Mouse (Mus musculus) mouse trophoblast stem cell (cell line): ENCODE results near the gene Atn1.

Source experiments
- in situ Hi-C, 2 experiments: fragments of 300-500 bp; cut with MseI, MboI; formaldehyde crosslinking; loops; 2 replicates in 1 of 2; 3 replicates in 1 of 2; pipeline ENCODE4 v1.15.1; 2025

The Atn1 gene

GRCm38 (mm10) chr6:124740888-124741761, 15.2 kb downstream of the Atn1 start, which contains the start of gene Grcc10:
Gene Grcc10 (minus strand): TSS chr6:124741374.
- in situ Hi-C loops = no loop called here

GRCm38 (mm10) chr6:124740211-124740887, 16.0 kb downstream of the Atn1 start:
- in situ Hi-C loops = no loop called here

GRCm38 (mm10) chr6:124739231-124739796, 17.0 kb downstream of the Atn1 start:
- in situ Hi-C loops = no loop called here

- in situ Hi-C loops = no loop called here
Observed at GRCm38 (mm10) chr6:124738511-124739023, 17.8 kb downstream of the Atn1 start, which contains the start of gene Ptpn6. Gene Ptpn6 (minus strand): TSS chr6:124738714.

GRCm38 (mm10) chr6:124737040-124737439, 19.3 kb downstream of the Atn1 start:
- in situ Hi-C loops = no loop called here

GRCm38 (mm10) chr6:124734417-124734816, 21.9 kb downstream of the Atn1 start:
- in situ Hi-C loops = no loop called here

- in situ Hi-C loops = no loop called here
Observed at GRCm38 (mm10) chr6:124732476-124733370, 23.6 kb downstream of the Atn1 start.

- in situ Hi-C loops = no loop called here
Observed at GRCm38 (mm10) chr6:124731038-124731437, 25.3 kb downstream of the Atn1 start.

GRCm38 (mm10) chr6:124729850-124730705, 26.2 kb downstream of the Atn1 start:
- in situ Hi-C loops = no loop called here

GRCm38 (mm10) chr6:124728621-124729020, 27.7 kb downstream of the Atn1 start:
- in situ Hi-C loops = no loop called here

- in situ Hi-C loops = no loop called here
Observed at GRCm38 (mm10) chr6:124724472-124724871, 31.9 kb downstream of the Atn1 start.

- in situ Hi-C loops = no loop called here
Observed at GRCm38 (mm10) chr6:124723541-124723940, 32.8 kb downstream of the Atn1 start.

- in situ Hi-C loops = no loop called here
Observed at GRCm38 (mm10) chr6:124722876-124723473, 33.3 kb downstream of the Atn1 start.

- in situ Hi-C loops = no loop called here
Observed at GRCm38 (mm10) chr6:124720904-124721303, 35.4 kb downstream of the Atn1 start.

GRCm38 (mm10) chr6:124719354-124719978, 36.9 kb downstream of the Atn1 start:
- in situ Hi-C loops = no loop called here

GRCm38 (mm10) chr6:124718703-124719102, 37.6 kb downstream of the Atn1 start:
- in situ Hi-C loops = no loop called here

- in situ Hi-C loops = no loop called here
Observed at GRCm38 (mm10) chr6:124717968-124718367, 38.4 kb downstream of the Atn1 start.

GRCm38 (mm10) chr6:124716864-124717490, 39.3 kb downstream of the Atn1 start:
- in situ Hi-C loops = no loop called here

- in situ Hi-C loops = no loop called here
Observed at GRCm38 (mm10) chr6:124712918-124713317, 43.4 kb downstream of the Atn1 start.
